Mouse (Mus musculus): ENCODE measurements around the gene Sbno2. TPM values are rescaled to one million over a fixed set of nuclear protein-coding genes. Genes with fewer than 3 reads are reported as not detected.

Gene Sbno2
- polyA plus RNA-seq, 1 experiment: 37.3 TPM

DNA sequence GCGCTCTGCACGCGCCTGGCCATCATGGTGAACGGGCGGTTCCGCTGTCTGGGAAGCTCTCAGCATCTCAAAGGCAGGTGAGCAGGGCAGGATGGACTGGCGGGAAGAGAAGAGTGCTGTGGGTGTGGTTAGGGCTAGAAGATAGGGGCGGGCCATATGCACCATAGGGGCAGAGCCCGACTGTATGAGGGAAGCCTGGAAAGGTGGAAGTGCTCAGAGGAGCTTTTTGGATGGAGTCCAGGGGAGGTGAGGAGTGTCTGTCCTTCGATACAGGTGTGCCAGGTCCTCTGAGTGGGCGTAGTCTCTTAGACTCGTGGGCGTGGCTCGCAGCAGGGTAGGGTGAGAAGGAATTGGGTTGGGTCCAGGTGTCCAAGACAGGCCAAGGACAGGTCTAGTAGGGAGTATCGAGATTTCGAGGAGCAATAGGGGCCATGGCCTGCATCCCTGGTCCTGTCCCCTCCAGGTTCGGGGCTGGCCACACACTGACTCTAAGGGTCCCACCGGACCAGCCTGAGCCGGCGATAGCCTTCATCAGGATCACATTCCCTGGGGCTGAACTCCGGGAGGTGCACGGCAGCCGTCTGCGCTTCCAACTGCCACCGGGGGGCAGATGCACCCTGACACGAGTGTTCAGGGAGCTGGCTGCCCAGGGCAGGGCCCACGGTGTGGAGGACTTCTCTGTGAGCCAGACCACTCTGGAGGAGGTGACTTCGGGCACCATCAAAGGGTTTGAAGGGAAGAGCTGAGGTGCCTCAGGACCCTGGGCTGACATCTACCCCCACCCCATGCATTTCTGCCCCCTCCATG is 90.7 kb downstream of the Sbno2 start:
- no peak overlapping the region for H3K27ac ChIP-seq (ENCODE audit: insufficient read depth, low read length)
- H3K9me3 ChIP-seq (replicated peaks; ENCODE audit: control insufficient read depth, insufficient read depth, low read length, poor library complexity, severe bottlenecking): no peaks in the 10 kb centered on the region; the same call in 1 of the 2 replicates
- TF ChIP-seq CTCF (IDR thresholded peaks at IDR 0.05; ENCODE audit: low read depth, low read length): no peak
- TF ChIP-seq EP300 (IDR thresholded peaks at IDR 0.05; ENCODE audit: insufficient read depth, low read depth, low read length): no peak
- no peak for TF ChIP-seq POLR2A (IDR thresholded peaks at IDR 0.05; ENCODE audit: insufficient read depth, low read length)
- H3K9ac ChIP-seq (ENCODE audit: low read depth, poor library complexity, severe bottlenecking): no peak overlapping the region
- no peaks in the 10 kb centered on the region for H3K36me3 ChIP-seq (ENCODE audit: control insufficient read depth, insufficient read depth, low read length, poor library complexity, severe bottlenecking)
- no peaks in the 10 kb centered on the region for H3K27me3 ChIP-seq (ENCODE audit: control insufficient read depth, insufficient read depth, low read length, poor library complexity, severe bottlenecking)
- H3K4me3 ChIP-seq (ENCODE audit: low read depth, low read length): peak overlapping the region; percentile 29
- H3K4me1 ChIP-seq (ENCODE audit: control insufficient read depth, insufficient read depth, low read length): peaks cover 5% of the 10 kb centered on the region

DNA sequence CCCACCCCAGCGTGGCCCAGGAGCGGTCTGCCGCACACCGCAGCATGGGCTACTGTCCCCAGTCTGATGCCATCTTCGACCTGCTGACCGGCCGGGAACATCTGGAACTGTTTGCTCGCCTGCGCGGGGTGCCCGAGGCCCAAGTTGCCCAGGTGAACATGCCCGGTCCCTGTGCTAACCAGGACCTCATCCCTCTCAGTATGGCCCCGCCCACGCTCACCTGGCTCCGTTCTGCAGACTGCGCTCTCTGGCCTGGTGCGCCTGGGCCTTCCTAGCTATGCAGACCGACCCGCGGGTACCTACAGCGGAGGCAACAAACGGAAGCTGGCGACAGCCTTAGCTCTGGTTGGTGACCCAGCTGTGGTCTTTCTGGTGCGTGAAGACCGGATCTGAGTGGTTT is 91.8 kb downstream of the Sbno2 start:
- Histone ChIP-seq H3K4me1 (ENCODE audit: control insufficient read depth, insufficient read depth, low read length) (peaks cover 5% of the 10 kb centered on the region), H3K4me3 (ENCODE audit: low read depth, low read length) (peak overlapping the region; percentile 29), H3K9ac (ENCODE audit: low read depth, poor library complexity, severe bottlenecking) (peak overlapping the region; percentile 6; the same call in 1 of the 2 replicates), H3K27me3 (ENCODE audit: control insufficient read depth, insufficient read depth, low read length, poor library complexity, severe bottlenecking) (no peaks in the 10 kb centered on the region), H3K36me3 (ENCODE audit: control insufficient read depth, insufficient read depth, low read length, poor library complexity, severe bottlenecking) (no peaks in the 10 kb centered on the region), H3K27ac (ENCODE audit: insufficient read depth, low read length) (no peak overlapping the region), H3K9me3 (replicated peaks; ENCODE audit: control insufficient read depth, insufficient read depth, low read length, poor library complexity, severe bottlenecking) (no peaks in the 10 kb centered on the region; the same call in 1 of the 2 replicates)
- TF ChIP-seq CTCF (IDR thresholded peaks at IDR 0.05; ENCODE audit: low read depth, low read length) (no peak), POLR2A (IDR thresholded peaks at IDR 0.05; ENCODE audit: insufficient read depth, low read length) (no peak), EP300 (IDR thresholded peaks at IDR 0.05; ENCODE audit: insufficient read depth, low read depth, low read length) (no peak)

DNA sequence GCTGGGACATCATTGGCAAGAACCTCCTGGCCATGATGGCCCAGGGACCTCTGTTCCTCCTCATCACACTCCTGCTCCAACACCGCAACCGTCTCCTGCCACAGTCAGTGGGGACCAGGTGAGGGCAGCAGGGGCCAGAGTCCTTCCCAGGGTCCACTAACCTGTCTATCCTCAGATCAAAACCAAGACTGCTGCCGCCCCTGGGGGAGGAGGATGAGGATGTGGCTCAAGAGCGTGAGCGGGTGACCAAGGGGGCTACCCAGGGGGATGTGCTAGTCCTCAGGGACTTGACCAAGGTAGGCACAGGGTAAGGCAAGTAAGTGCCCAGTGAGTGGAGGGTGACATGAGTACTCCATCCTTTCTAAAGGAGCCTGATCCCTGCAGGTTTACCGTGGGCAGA is 93.6 kb downstream of the Sbno2 start:
- Histone ChIP-seq H3K27ac (ENCODE audit: insufficient read depth, low read length) (no peak overlapping the region), H3K9ac (ENCODE audit: low read depth, poor library complexity, severe bottlenecking) (no peak overlapping the region), H3K4me1 (ENCODE audit: control insufficient read depth, insufficient read depth, low read length) (peaks cover 4% of the 10 kb centered on the region), H3K4me3 (ENCODE audit: low read depth, low read length) (no peak overlapping the region), H3K9me3 (replicated peaks; ENCODE audit: control insufficient read depth, insufficient read depth, low read length, poor library complexity, severe bottlenecking) (no peaks in the 10 kb centered on the region; the same call in 1 of the 2 replicates), H3K36me3 (ENCODE audit: control insufficient read depth, insufficient read depth, low read length, poor library complexity, severe bottlenecking) (no peaks in the 10 kb centered on the region), H3K27me3 (ENCODE audit: control insufficient read depth, insufficient read depth, low read length, poor library complexity, severe bottlenecking) (no peaks in the 10 kb centered on the region)
- no peak for TF ChIP-seq CTCF (IDR thresholded peaks at IDR 0.05; ENCODE audit: low read depth, low read length)
- no peak for TF ChIP-seq EP300 (IDR thresholded peaks at IDR 0.05; ENCODE audit: insufficient read depth, low read depth, low read length)
- TF ChIP-seq POLR2A (IDR thresholded peaks at IDR 0.05; ENCODE audit: insufficient read depth, low read length): no peak

Other genes starting within 250 kb of the Sbno2 start
- gene Prtn3, start 231.1 kb downstream of the Sbno2 start, polyA plus RNA-seq (2011; ENCODE audit: insufficient read depth, insufficient read length, low read depth, missing spikeins): 8.7 and 13.1 TPM in 2 replicates
- gene Plppr3, start 230.9 kb downstream of the Sbno2 start, polyA plus RNA-seq (2011; ENCODE audit: insufficient read depth, insufficient read length, low read depth, missing spikeins): 6.4 and 8.3 TPM in 2 replicates
- gene Elane, start 219.3 kb downstream of the Sbno2 start, polyA plus RNA-seq (2011; ENCODE audit: insufficient read depth, insufficient read length, low read depth, missing spikeins): not detected in 2 replicates
- gene Cfd, start 214.7 kb downstream of the Sbno2 start, polyA plus RNA-seq (2011; ENCODE audit: insufficient read depth, insufficient read length, low read depth, missing spikeins): not detected in 2 replicates
- 17.4 and 17.5 TPM in 2 replicates for gene Med16, start 196.6 kb downstream of the Sbno2 start, polyA plus RNA-seq (2011; ENCODE audit: insufficient read depth, insufficient read length, low read depth, missing spikeins)
- gene Gm26602, start 194.7 kb downstream of the Sbno2 start, polyA plus RNA-seq (2011; ENCODE audit: insufficient read depth, insufficient read length, low read depth, missing spikeins): not detected in 2 replicates
- gene Kiss1r, start 188.6 kb downstream of the Sbno2 start, polyA plus RNA-seq (2011; ENCODE audit: insufficient read depth, insufficient read length, low read depth, missing spikeins): 0.25 and 1.2 TPM in 2 replicates
- 49.4 and 56.5 TPM in 2 replicates for gene R3hdm4, start 184.4 kb downstream of the Sbno2 start, polyA plus RNA-seq (2011; ENCODE audit: insufficient read depth, insufficient read length, low read depth, missing spikeins)
- 31.1 and 36.5 TPM in 2 replicates for gene Arid3a, start 178.5 kb downstream of the Sbno2 start, polyA plus RNA-seq (2011; ENCODE audit: insufficient read depth, insufficient read length, low read depth, missing spikeins)
- 47.6 and 55.3 TPM in 2 replicates for gene Wdr18, start 145.4 kb downstream of the Sbno2 start, polyA plus RNA-seq (2011; ENCODE audit: insufficient read depth, insufficient read length, low read depth, missing spikeins)
- gene Grin3b, start 134.9 kb downstream of the Sbno2 start, polyA plus RNA-seq (2011; ENCODE audit: insufficient read depth, insufficient read length, low read depth, missing spikeins): not detected in 2 replicates
- gene Tmem259, start 121.2 kb downstream of the Sbno2 start, polyA plus RNA-seq (2011; ENCODE audit: insufficient read depth, insufficient read length, low read depth, missing spikeins): 54.6 and 61.1 TPM in 2 replicates
- 156 and 164 TPM in 2 replicates for gene Cnn2, start 117.0 kb downstream of the Sbno2 start, polyA plus RNA-seq (2011; ENCODE audit: insufficient read depth, insufficient read length, low read depth, missing spikeins)
- gene Abca7, start 109.1 kb downstream of the Sbno2 start, polyA plus RNA-seq (2011; ENCODE audit: insufficient read depth, insufficient read length, low read depth, missing spikeins): 10.6 and 11.0 TPM in 2 replicates
- gene Arhgap45, start 88.9 kb downstream of the Sbno2 start, polyA plus RNA-seq (2011; ENCODE audit: insufficient read depth, insufficient read length, low read depth, missing spikeins): 6.5 and 6.9 TPM in 2 replicates
- 176 and 180 TPM in 2 replicates for gene Polr2e, start 65.8 kb downstream of the Sbno2 start, polyA plus RNA-seq (2011; ENCODE audit: insufficient read depth, insufficient read length, low read depth, missing spikeins)
- 479 and 507 TPM in 2 replicates for gene Gpx4, start 58.4 kb downstream of the Sbno2 start, polyA plus RNA-seq (2011; ENCODE audit: insufficient read depth, insufficient read length, low read depth, missing spikeins)
- 70.3 and 91.6 TPM in 2 replicates for gene Stk11, start 10.2 kb upstream of the Sbno2 start, polyA plus RNA-seq (2011; ENCODE audit: insufficient read depth, insufficient read length, low read depth, missing spikeins)
- gene Atp5d, start 33.1 kb upstream of the Sbno2 start, polyA plus RNA-seq (2011; ENCODE audit: insufficient read depth, insufficient read length, low read depth, missing spikeins): 242 and 255 TPM in 2 replicates
- gene Cbarp, start 35.3 kb upstream of the Sbno2 start, polyA plus RNA-seq (2011; ENCODE audit: insufficient read depth, insufficient read length, low read depth, missing spikeins): 29.8 and 33.4 TPM in 2 replicates
- 67.4 and 73.2 TPM in 2 replicates for gene Midn, start 42.7 kb upstream of the Sbno2 start, polyA plus RNA-seq (2011; ENCODE audit: insufficient read depth, insufficient read length, low read depth, missing spikeins)
- gene Cirbp, start 60.4 kb upstream of the Sbno2 start, polyA plus RNA-seq (2011; ENCODE audit: insufficient read depth, insufficient read length, low read depth, missing spikeins): 51.9 and 58.2 TPM in 2 replicates
- 7.6 and 7.7 TPM in 2 replicates for gene 1600002K03Rik, start 67.4 kb upstream of the Sbno2 start, polyA plus RNA-seq (2011; ENCODE audit: insufficient read depth, insufficient read length, low read depth, missing spikeins)
- gene Efna2, start 73.9 kb upstream of the Sbno2 start, polyA plus RNA-seq (2011; ENCODE audit: insufficient read depth, insufficient read length, low read depth, missing spikeins): 7.2 and 11.2 TPM in 2 replicates
- gene Mum1, start 120.9 kb upstream of the Sbno2 start, polyA plus RNA-seq (2011; ENCODE audit: insufficient read depth, insufficient read length, low read depth, missing spikeins): 35.7 and 36.5 TPM in 2 replicates
- gene Ndufs7, start 143.6 kb upstream of the Sbno2 start, polyA plus RNA-seq (2011; ENCODE audit: insufficient read depth, insufficient read length, low read depth, missing spikeins): 63.9 and 72.8 TPM in 2 replicates
- 0.68 and 0.82 TPM in 2 replicates for gene Gamt, start 155.4 kb upstream of the Sbno2 start, polyA plus RNA-seq (2011; ENCODE audit: insufficient read depth, insufficient read length, low read depth, missing spikeins)
- gene Dazap1, start 155.9 kb upstream of the Sbno2 start, polyA plus RNA-seq (2011; ENCODE audit: insufficient read depth, insufficient read length, low read depth, missing spikeins): 175 and 192 TPM in 2 replicates
- 2,641 and 2,952 TPM in 2 replicates for gene Rps15, start 186.9 kb upstream of the Sbno2 start, polyA plus RNA-seq (2011; ENCODE audit: insufficient read depth, insufficient read length, low read depth, missing spikeins)
- gene Apc2, start 190.4 kb upstream of the Sbno2 start, polyA plus RNA-seq (2011; ENCODE audit: insufficient read depth, insufficient read length, low read depth, missing spikeins): 3.2 and 3.8 TPM in 2 replicates
- 11.6 and 13.2 TPM in 2 replicates for gene 2310011J03Rik, start 215.0 kb upstream of the Sbno2 start, polyA plus RNA-seq (2011; ENCODE audit: insufficient read depth, insufficient read length, low read depth, missing spikeins)
- 2.8 and 3.1 TPM in 2 replicates for gene Pcsk4, start 223.9 kb upstream of the Sbno2 start, polyA plus RNA-seq (2011; ENCODE audit: insufficient read depth, insufficient read length, low read depth, missing spikeins)
- 17.3 and 17.6 TPM in 2 replicates for gene Reep6, start 224.4 kb upstream of the Sbno2 start, polyA plus RNA-seq (2011; ENCODE audit: insufficient read depth, insufficient read length, low read depth, missing spikeins)
- 3.8 and 5.4 TPM in 2 replicates for gene Adamtsl5, start 242.8 kb upstream of the Sbno2 start, polyA plus RNA-seq (2011; ENCODE audit: insufficient read depth, insufficient read length, low read depth, missing spikeins)